Mouse (Mus musculus) Patski (cell line): ENCODE data around the gene Ccdc124. TPM values are rescaled to one million over a fixed set of nuclear protein-coding genes. Genes with fewer than 3 reads are reported as not detected.

ENCODE experiments used
- ATAC-seq: fragments of 100-300 bp; one replicate; pipeline ENCODE4 v1.8.0; 2021
- CTCF ChIA-PET: fragments of 350-600 bp; sonication (Branson Sonifier 250); formaldehyde crosslinking; loops from one replicate; lab custom pipeline; 2022; ENCODE audit warnings: inconsistent platforms; lab: Charles Lee
- POLR2A ChIA-PET: fragments of 350-600 bp; sonication (Branson Sonifier 250); formaldehyde crosslinking; loops from one replicate; lab custom pipeline; 2022; ENCODE audit warnings: antibody characterized with exemption, inconsistent platforms; lab: Charles Lee
- DNase-seq: peaks from one replicate; pipeline ENCODE4 v3.0.0-alpha.2; 2011; ENCODE audit warnings: low read depth, low spot score
- H3K27me3 ChIP-seq: fragments of 371-371 bp; one replicate; pipeline ENCODE4 v1.5.1; 2021
- CTCF ChIP-seq: fragments of 100-300 bp; IDR thresholded peaks from one replicate; pipeline ENCODE4 v1.5.1; 2021
- in situ Hi-C: fragments of 300-500 bp; cut with MboI; formaldehyde crosslinking; loops from 3 replicates; pipeline ENCODE4 v1.11.1; 2018; ENCODE audit warnings: low pct_unique_long_range_greater_than_20kb, mixed read lengths
- polyA plus RNA-seq: library from polyadenylated mRNA; unstranded; gene quantifications from one replicate; pipeline ENCODE4 v1.2.3, GENCODE M21; 2021

Gene Ccdc124
- polyA plus RNA-seq, 1 experiment from 2014 or later = 67.5 TPM

GRCm38 (mm10) chr8:70894771-70895545, 21.2 kb upstream of the Ccdc124 start:
- TF ChIP-seq CTCF = no peak
- in situ Hi-C loops = loop anchor here (5.0 to 25.0 kb wide), 2 partner anchors 62 to 467 kb away; partner anchors contain the start of genes Ocel1 and Use1
- ATAC-seq (no peak), DNase-seq (no peak)
- no peaks in the 10 kb centered on the region for H3K27me3 ChIP-seq
- ChIA-PET POLR2A (interaction anchor here (1.3 to 1.9 kb wide), 2 partner anchors 14 to 18 kb away, joined by 3 to 9 read pairs; no protein-coding TSS in a partner anchor), CTCF (interaction anchor here (1.1 to 2.5 kb wide), 3 partner anchors 12 to 22 kb away, joined by 3 to 6 read pairs (median 3); partner anchors contain the start of gene Ccdc124)

- no peaks in the 10 kb centered on the region for H3K27me3 ChIP-seq
- ChIA-PET CTCF (interaction anchor here (1.1 to 2.5 kb wide), 3 partner anchors 12 to 21 kb away, joined by 3 to 6 read pairs (median 3); partner anchors contain the start of gene Ccdc124), POLR2A (interaction anchor here (0.7 to 1.9 kb wide), 3 partner anchors 14 to 17 kb away, joined by 3 to 9 read pairs (median 3); no protein-coding TSS in a partner anchor)
- no peak for TF ChIP-seq CTCF
- DNase-seq (no peak), ATAC-seq (no peak)
- in situ Hi-C loops = loop anchor here (25.0 kb wide), 1 partner anchor 468 kb away; the partner anchor contains the start of genes Ocel1 and Use1
Measured at GRCm38 (mm10) chr8:70894385-70894720, 20.6 kb upstream of the Ccdc124 start.

GRCm38 (mm10) chr8:70893656-70894384, 20.1 kb upstream of the Ccdc124 start:
- DNase-seq (no peak), ATAC-seq (no peak)
- POLR2A ChIA-PET = interaction anchor here (0.7 to 1.9 kb wide), 3 partner anchors 13 to 17 kb away, joined by 3 to 9 read pairs (median 3); no protein-coding TSS in a partner anchor
- in situ Hi-C loops = loop anchor here (25.0 kb wide), 1 partner anchor 468 kb away; the partner anchor contains the start of genes Ocel1 and Use1
- TF ChIP-seq CTCF = no peak
- CTCF ChIA-PET = interaction anchor here (1.1 to 2.5 kb wide), 3 partner anchors 11 to 21 kb away, joined by 3 to 6 read pairs (median 3); partner anchors contain the start of gene Ccdc124
- no peaks in the 10 kb centered on the region for H3K27me3 ChIP-seq

GRCm38 (mm10) chr8:70892896-70893655, 19.3 kb upstream of the Ccdc124 start:
- DNase-seq (no peak), ATAC-seq (no peak)
- no peaks in the 10 kb centered on the region for H3K27me3 ChIP-seq
- no peak for TF ChIP-seq CTCF
- in situ Hi-C loops = loop anchor here (25.0 kb wide), 1 partner anchor 469 kb away; the partner anchor contains the start of genes Ocel1 and Use1
- ChIA-PET CTCF (interaction anchor here (2.5 kb wide), 1 partner anchor 20 kb away, joined by 6 read pairs; the partner anchor contains the start of gene Ccdc124), POLR2A (interaction anchor here (1.7 kb wide), 1 partner anchor 13 kb away, joined by 5 read pairs; no protein-coding TSS in a partner anchor)

GRCm38 (mm10) chr8:70892022-70892895, 18.5 kb upstream of the Ccdc124 start, which contains the start of gene Slc5a5:
TSS of gene Slc5a5 (minus strand) at chr8:70892757.
- POLR2A ChIA-PET = interaction anchor here (0.5 to 1.7 kb wide), 2 partner anchors 12 to 13 kb away, joined by 3 to 5 read pairs; no protein-coding TSS in a partner anchor
- in situ Hi-C loops = loop anchor here (25.0 kb wide), 1 partner anchor 470 kb away; the partner anchor contains the start of genes Ocel1 and Use1
- DNase-seq = no peak
- CTCF ChIA-PET = interaction anchor here (1.4 to 1.5 kb wide), 2 partner anchors 10 to 16 kb away, joined by 3 to 4 read pairs; no protein-coding TSS in a partner anchor
- H3K27me3 ChIP-seq = no peaks in the 10 kb centered on the region
- no peak for TF ChIP-seq CTCF
- no peak for ATAC-seq

GRCm38 (mm10) chr8:70891356-70891755, 17.6 kb upstream of the Ccdc124 start:
- TF ChIP-seq CTCF = no peak
- ChIA-PET POLR2A (interaction anchor here (0.8 to 1.7 kb wide), 2 partner anchors 12 to 18 kb away, joined by 3 to 5 read pairs; no protein-coding TSS in a partner anchor), CTCF (interaction anchor here (1.4 to 1.5 kb wide), 3 partner anchors 10 to 47 kb away, joined by 3 to 4 read pairs (median 3); no protein-coding TSS in a partner anchor)
- ATAC-seq (no peak), DNase-seq (no peak)
- H3K27me3 ChIP-seq = no peaks in the 10 kb centered on the region
- in situ Hi-C loops = loop anchor here (25.0 kb wide), 1 partner anchor 471 kb away; the partner anchor contains the start of genes Ocel1 and Use1

- H3K27me3 ChIP-seq = no peaks in the 10 kb centered on the region
- DNase-seq (no peak), ATAC-seq (no peak)
- no peak for TF ChIP-seq CTCF
- ChIA-PET CTCF (interaction anchor here (1.4 kb wide), 2 partner anchors 9 to 46 kb away, joined by 3 read pairs; no protein-coding TSS in a partner anchor), POLR2A (no interaction called here)
- in situ Hi-C loops = loop anchor here (25.0 kb wide), 1 partner anchor 472 kb away; the partner anchor contains the start of genes Ocel1 and Use1
Measured at GRCm38 (mm10) chr8:70890656-70891055, 16.9 kb upstream of the Ccdc124 start.

GRCm38 (mm10) chr8:70887669-70888068, 13.9 kb upstream of the Ccdc124 start:
- DNase-seq = no peak
- no peak for TF ChIP-seq CTCF
- no peak for ATAC-seq
- no peaks in the 10 kb centered on the region for H3K27me3 ChIP-seq
- POLR2A ChIA-PET = no interaction called here
- in situ Hi-C loops = loop anchor here (25.0 kb wide), 1 partner anchor 475 kb away; the partner anchor contains the start of genes Ocel1 and Use1
- CTCF ChIA-PET = interaction anchor here (1.5 kb wide), 1 partner anchor 43 kb away, joined by 5 read pairs; no protein-coding TSS in a partner anchor
